Mouse (Mus musculus) C2C12 (cell line): ENCODE results near the gene Wfs1. TPM values are rescaled to one million over a fixed set of nuclear protein-coding genes. Genes with fewer than 3 reads are reported as not detected.

ENCODE experiments used
- H3K27me3 ChIP-seq: one replicate; pipeline ENCODE4 v1.6.1; 2011; ENCODE audit not compliant: control insufficient read depth, insufficient read depth, insufficient read length
- H3K36me3 ChIP-seq: one replicate; pipeline ENCODE4 v1.6.1; 2011; ENCODE audit not compliant: control insufficient read depth, insufficient read depth
- H3K4me3 ChIP-seq: one replicate; pipeline ENCODE4 v1.5.1; 2011; ENCODE audit warnings: mild to moderate bottlenecking, control low read depth; ENCODE audit not compliant: poor library complexity, insufficient read depth, severe bottlenecking
- H3K79me2 ChIP-seq: one replicate; pipeline ENCODE4 v1.6.1; 2011; ENCODE audit not compliant: control insufficient read depth, insufficient read depth
- H3K79me3 ChIP-seq: one replicate; pipeline ENCODE4 v1.6.1; 2011; ENCODE audit warnings: low read depth, control low read depth
- H3ac ChIP-seq: one replicate; pipeline ENCODE3; 2011; ENCODE audit warnings: low read depth; ENCODE audit not compliant: control insufficient read depth, insufficient read length
- CEBPB ChIP-seq: IDR thresholded peaks from one replicate; pipeline ENCODE4 v1.6.1; 2011; ENCODE audit warnings: low read depth, mild to moderate bottlenecking, control low read depth, moderate library complexity
- CTCF ChIP-seq: IDR thresholded peaks from one replicate; pipeline ENCODE4 v1.5.1; 2011; ENCODE audit not compliant: control insufficient read depth, insufficient read depth, insufficient read length
- FOSL1 ChIP-seq: IDR thresholded peaks from one replicate; pipeline ENCODE4 v1.8.0; 2011; ENCODE audit warnings: mild to moderate bottlenecking, low read length; ENCODE audit not compliant: poor library complexity, insufficient read depth, severe bottlenecking
- MAX ChIP-seq: IDR thresholded peaks from one replicate; pipeline ENCODE4 v1.6.1; 2011; ENCODE audit warnings: mild to moderate bottlenecking, control low read depth
- MYOD1 ChIP-seq: IDR thresholded peaks from one replicate; pipeline ENCODE4 v1.6.1; 2011; ENCODE audit warnings: low read depth; ENCODE audit not compliant: control insufficient read depth, insufficient read length
- MYOG ChIP-seq: IDR thresholded peaks from one replicate; pipeline ENCODE4 v1.6.1; 2011; ENCODE audit not compliant: control insufficient read depth, insufficient read length; ENCODE audit errors: extremely low read depth
- USF1 ChIP-seq: IDR thresholded peaks from one replicate; pipeline ENCODE4 v1.6.1; 2011; ENCODE audit warnings: low read depth, mild to moderate bottlenecking, control low read depth, moderate library complexity
- polyA plus RNA-seq: library from polyadenylated mRNA; unstranded; fragments of >200 nt; fragmentation: generic; extraction: Trizol; gene quantifications from one replicate; pipeline ENCODE4 v1.2.1, GENCODE M21; 2012; ENCODE audit warnings: missing spikeins

The Wfs1 gene
- polyA plus RNA-seq, 1 experiment = 16.2 TPM

- Histone ChIP-seq H3K36me3 (no peaks in the 10 kb centered on the region), H3K27me3 (peaks cover 54% of the 10 kb centered on the region), H3K79me2 (no peaks in the 10 kb centered on the region), H3K79me3 (no peaks in the 10 kb centered on the region), H3ac (no peak overlapping the region), H3K4me3 (no peak overlapping the region)
- TF ChIP-seq MAX = no peak
- no peak for TF ChIP-seq CEBPB
- TF ChIP-seq CTCF = no peak
- TF ChIP-seq FOSL1 = no peak
- no peak for TF ChIP-seq MYOD1
- no peak for TF ChIP-seq MYOG
- TF ChIP-seq USF1 = no peak
Observed at GRCm38 (mm10) chr5:37029326-37029905, 40.4 kb upstream of the Wfs1 start.

DNA sequence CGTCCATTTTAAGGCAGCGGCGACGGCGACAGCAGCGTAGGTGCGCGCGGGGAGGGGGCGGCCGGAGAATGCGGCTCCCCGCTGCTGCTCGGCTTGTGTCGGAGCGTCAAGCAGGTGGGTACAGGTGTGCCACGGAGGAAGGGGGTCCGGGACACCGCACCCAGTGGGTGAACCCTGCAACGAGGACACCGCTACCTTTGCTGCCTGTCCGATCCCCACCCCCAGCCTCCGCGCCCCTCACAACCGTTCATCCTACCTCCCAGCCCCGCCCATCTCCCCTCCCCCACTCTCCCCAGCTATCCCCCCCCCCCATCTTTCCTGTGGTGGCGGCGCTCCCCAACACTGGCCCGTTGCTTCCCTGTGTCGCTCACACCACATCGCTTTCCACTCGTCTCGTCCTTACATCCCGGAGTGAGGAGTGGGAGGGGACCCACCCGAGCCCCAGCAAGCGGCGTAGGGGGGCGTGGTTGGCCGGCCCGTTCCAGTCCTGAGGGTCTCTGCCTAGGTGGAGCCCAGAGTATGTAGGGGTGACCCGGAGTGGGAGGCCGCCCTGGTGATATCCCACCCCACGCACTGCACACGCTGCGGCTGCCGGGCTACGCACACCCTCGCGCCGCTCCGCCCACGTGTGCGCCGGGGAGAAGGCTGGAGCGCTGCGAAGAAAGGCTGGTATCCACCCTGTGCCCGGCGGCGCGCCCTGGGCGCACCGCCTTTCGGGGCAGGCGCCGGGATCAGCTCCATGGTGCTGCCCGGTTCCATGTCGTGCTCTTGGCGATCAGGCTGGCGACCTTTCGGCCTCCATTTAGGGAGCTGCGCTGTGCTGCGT is 39.7 kb upstream of the Wfs1 start:
- Histone ChIP-seq H3K79me2 (no peaks in the 10 kb centered on the region), H3K36me3 (no peaks in the 10 kb centered on the region), H3K27me3 (peaks cover 60% of the 10 kb centered on the region), H3ac (no peak overlapping the region), H3K4me3 (no peak overlapping the region), H3K79me3 (no peaks in the 10 kb centered on the region)
- TF ChIP-seq USF1 = no peak
- TF ChIP-seq MYOG = no peak
- no peak for TF ChIP-seq MYOD1
- no peak for TF ChIP-seq FOSL1
- TF ChIP-seq CEBPB = no peak
- no peak for TF ChIP-seq CTCF
- TF ChIP-seq MAX = no peak

- no peak overlapping the region for H3ac ChIP-seq
- H3K27me3 ChIP-seq = peaks cover 66% of the 10 kb centered on the region
- no peak for TF ChIP-seq MYOG
Observed at GRCm38 (mm10) chr5:37028104-37028485, 39.1 kb upstream of the Wfs1 start.

DNA sequence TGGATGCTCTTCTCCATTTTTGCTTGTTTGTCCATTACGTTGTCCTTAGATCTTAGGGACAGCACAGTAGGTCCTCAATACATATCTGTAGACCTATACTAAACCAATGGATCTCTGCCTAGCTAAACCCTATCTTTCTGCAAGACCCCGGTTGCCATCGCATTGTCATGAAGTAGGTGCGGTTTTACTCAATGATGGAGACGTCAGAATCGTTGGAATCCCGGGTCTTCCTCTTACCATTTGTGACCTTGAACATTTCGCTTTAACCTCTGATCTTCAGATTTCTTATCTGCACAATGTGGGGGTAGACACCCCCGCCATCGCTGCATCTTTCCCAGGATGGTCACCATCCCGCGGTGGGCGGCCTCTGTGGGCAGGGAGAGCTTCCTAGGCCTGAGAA is 38.7 kb upstream of the Wfs1 start:
- Histone ChIP-seq H3K79me3 (no peaks in the 10 kb centered on the region), H3ac (no peak overlapping the region), H3K36me3 (no peaks in the 10 kb centered on the region), H3K4me3 (no peak overlapping the region), H3K79me2 (no peaks in the 10 kb centered on the region), H3K27me3 (peaks cover 68% of the 10 kb centered on the region)
- TF ChIP-seq MAX (no peak), CTCF (no peak), MYOD1 (no peak)

More at GRCm38 (mm10) chr5:37028104-37028485, 39.1 kb upstream of the Wfs1 start:
- H3K79me2 ChIP-seq = no peaks in the 10 kb centered on the region
- no peaks in the 10 kb centered on the region for H3K36me3 ChIP-seq
- no peaks in the 10 kb centered on the region for H3K79me3 ChIP-seq
- H3K4me3 ChIP-seq = no peak overlapping the region

DNA sequence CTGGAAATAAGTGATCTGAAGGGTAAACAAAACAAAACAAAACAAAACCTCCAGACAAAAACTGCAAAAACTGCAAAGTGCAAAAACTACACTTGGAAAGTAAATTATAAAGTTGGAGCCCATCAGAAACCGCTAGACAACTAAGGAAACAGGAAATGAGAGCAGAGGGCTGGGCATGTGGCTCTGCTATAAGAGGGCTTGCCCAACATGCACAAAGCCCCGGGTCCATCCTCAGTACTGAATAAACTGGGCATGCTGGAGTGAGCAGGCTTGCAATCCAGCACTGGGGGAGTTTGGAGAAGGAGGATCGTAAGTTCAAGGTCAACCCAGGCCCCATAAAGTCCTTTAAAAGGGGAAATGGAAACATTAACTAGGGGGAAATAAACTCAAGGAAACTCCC is 28.2 kb upstream of the Wfs1 start:
- no peaks in the 10 kb centered on the region for H3K79me2 ChIP-seq
- TF ChIP-seq USF1 = no peak
- no peak for TF ChIP-seq CEBPB
- no peak for TF ChIP-seq CTCF
- TF ChIP-seq MYOG = no peak
- no peak for TF ChIP-seq MAX
- no peak for TF ChIP-seq MYOD1
- no peak for TF ChIP-seq FOSL1

More for the DNA sequence above, 28.2 kb upstream of the Wfs1 start:
- Histone ChIP-seq H3K36me3 (no peaks in the 10 kb centered on the region), H3ac (no peak overlapping the region), H3K4me3 (no peak overlapping the region), H3K27me3 (peaks cover 28% of the 10 kb centered on the region), H3K79me3 (no peaks in the 10 kb centered on the region)
